Mouse (Mus musculus) liver, embryonic 14.5 days (tissue): ENCODE results near the gene Ifrd1.

Source experiments
- CTCF ChIP-seq: IDR thresholded peaks from 2 replicates; pipeline ENCODE4 v1.5.1; 2016; ENCODE audit warnings: antibody characterized with exemption, low read depth, control low read depth
- EP300 ChIP-seq: IDR thresholded peaks from 2 replicates; pipeline ENCODE4 v1.6.1; 2016; ENCODE audit warnings: antibody characterized with exemption, low read depth

- TF ChIP-seq CTCF (no peak), EP300 (no peak)
Measured at GRCm38 (mm10) chr12:40224171-40224880, 24.0 kb downstream of the Ifrd1 start.
